Mouse (Mus musculus) layer of hippocampus, adult 6 months (tissue): ENCODE data around the gene Krtap29-1. TPM values are rescaled to one million over a fixed set of nuclear protein-coding genes. Genes with fewer than 3 reads are reported as not detected.

Experiments used
- long read RNA-seq, 2 experiments: library from polyadenylated mRNA; unstranded; transcript quantifications; one replicate each; pipeline ENCODE4 v2.0.0; 2019 to 2020
- polyA plus RNA-seq: library from polyadenylated mRNA; unstranded; fragments of <200 nt; fragmentation: Nextera tagmentation; gene quantifications from 2 replicates; pipeline ENCODE4 v1.2.3, GENCODE M21; 2021

The Krtap29-1 gene
- polyA plus RNA-seq: not detected in 2 replicates
- long read RNA-seq, experiment 1: 0 reads
- long read RNA-seq, experiment 2: 0 reads

DNA sequence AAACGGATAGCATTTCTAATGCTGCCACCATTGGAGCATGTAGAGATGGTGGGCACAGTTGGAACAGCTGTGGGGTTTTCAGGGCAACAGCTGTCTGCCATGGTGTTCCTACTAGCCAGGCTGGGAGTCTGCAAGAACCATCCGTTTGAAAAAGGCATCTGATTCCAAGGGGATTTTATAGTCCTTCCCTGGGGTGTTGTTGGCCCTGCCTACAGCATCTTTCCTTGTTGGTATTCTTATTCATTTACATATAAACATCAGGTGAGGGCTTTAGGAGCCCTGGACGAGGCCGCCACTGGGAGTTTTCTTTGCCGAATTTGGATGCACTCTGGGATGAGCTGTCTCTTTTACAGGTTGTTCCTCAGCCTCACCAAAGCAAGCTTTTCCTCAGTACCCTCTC lies at the start of gene Krtap29-1:
TSS of gene Krtap29-1 (minus strand) at position 101 of the 400 bp plus-strand sequence.

DNA sequence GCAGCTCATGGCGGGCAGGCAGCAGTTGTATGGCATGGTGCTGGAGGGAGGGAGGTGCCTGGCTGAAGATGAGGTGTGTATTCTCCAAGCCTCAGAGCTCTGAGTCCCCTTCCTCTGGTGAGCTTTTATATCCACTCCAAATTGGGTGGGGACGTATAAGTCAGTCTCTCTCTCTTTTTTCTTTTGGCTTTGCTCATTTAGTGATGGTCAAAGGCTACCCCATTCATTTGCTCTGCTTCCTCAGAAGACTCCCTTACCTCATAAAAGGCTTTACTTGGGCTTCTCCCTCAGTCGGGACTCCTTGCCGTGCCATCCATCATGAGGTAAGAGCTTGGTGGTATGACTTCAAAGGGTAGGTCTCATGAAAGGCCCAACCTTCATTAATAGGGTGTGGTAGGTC lies 37.3 kb upstream of the Krtap29-1 start, which contains the start of gene Krt33a:
TSS of gene Krt33a (minus strand) at position 101 of the 400 bp plus-strand sequence.

GRCm38 (mm10) chr11:99993620-99994383 lies 14.9 kb upstream of the Krtap29-1 start, which contains the start of gene Krtap17-1:
Krtap17-1 (minus strand) TSS chr11:99993994.

GRCm38 (mm10) chr11:99986180-99986647 lies 7.4 kb upstream of the Krtap29-1 start, which contains the start of gene Krtap16-1:
Krtap16-1 (minus strand) TSS chr11:99986597.

GRCm38 (mm10) chr11:99948175-99948574 lies 30.7 kb downstream of the Krtap29-1 start, which contains the start of gene Krtap9-5:
Krtap9-5 (plus strand) TSS chr11:99948475.

DNA sequence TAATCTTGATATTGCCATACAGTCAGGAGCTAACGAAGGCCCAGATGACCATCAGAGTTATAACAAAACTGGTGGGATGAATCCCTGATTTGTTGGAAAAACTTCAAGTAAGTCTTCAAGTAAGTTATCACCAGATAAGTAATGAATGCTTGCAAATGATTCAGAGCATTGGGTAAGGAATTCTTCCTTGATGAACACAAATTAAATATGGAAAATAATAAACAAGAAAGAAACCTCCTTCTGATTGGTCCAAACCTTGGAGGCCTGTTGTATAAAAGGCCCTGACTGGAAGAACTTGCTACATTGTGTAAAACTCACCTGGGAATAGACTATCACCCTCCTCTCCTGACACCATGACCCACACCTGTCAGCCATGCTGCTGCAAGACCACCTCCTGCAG lies 42.9 kb downstream of the Krtap29-1 start, which contains the start of gene Krtap31-2:
TSS of gene Krtap31-2 (plus strand) at position 301 of the 400 bp plus-strand sequence.

Other genes with a start within 250 kb of the Krtap29-1 start
- gene Gm14180, start 244.8 kb downstream of the Krtap29-1 start, polyA plus RNA-seq: not detected in 2 replicates
- not detected in 2 replicates for gene Gm11595, start 206.1 kb downstream of the Krtap29-1 start, polyA plus RNA-seq
- gene Krtap4-8, start 198.3 kb downstream of the Krtap29-1 start, polyA plus RNA-seq: not detected in 2 replicates
- gene Krtap4-9, start 193.9 kb downstream of the Krtap29-1 start, polyA plus RNA-seq: not detected in 2 replicates
- gene Gm11596, start 185.6 kb downstream of the Krtap29-1 start, polyA plus RNA-seq: not detected in 2 replicates
- not detected in 2 replicates for gene Gm11569, start 180.1 kb downstream of the Krtap29-1 start, polyA plus RNA-seq
- not detected in 2 replicates for gene Gm11554, start 174.6 kb downstream of the Krtap29-1 start, polyA plus RNA-seq
- not detected in 2 replicates for gene Krtap4-13, start 169.2 kb downstream of the Krtap29-1 start, polyA plus RNA-seq
- gene Gm11564, start 163.4 kb downstream of the Krtap29-1 start, polyA plus RNA-seq: not detected in 2 replicates
- gene 2300003K06Rik, start 141.0 kb downstream of the Krtap29-1 start, polyA plus RNA-seq: not detected in 2 replicates
- gene Krtap4-16, start 127.4 kb downstream of the Krtap29-1 start, polyA plus RNA-seq: not detected in 2 replicates
- not detected in 2 replicates for gene Gm11568, start 121.1 kb downstream of the Krtap29-1 start, polyA plus RNA-seq
- not detected in 2 replicates for gene Gm11559, start 114.6 kb downstream of the Krtap29-1 start, polyA plus RNA-seq
- gene Krtap9-1, start 105.7 kb downstream of the Krtap29-1 start, polyA plus RNA-seq: not detected in 2 replicates
- gene Gm11567, start 99.9 kb downstream of the Krtap29-1 start, polyA plus RNA-seq: not detected in 2 replicates
- not detected in 2 replicates for gene Krtap31-1, start 71.1 kb downstream of the Krtap29-1 start, polyA plus RNA-seq
- gene Gm11565, start 64.3 kb downstream of the Krtap29-1 start, polyA plus RNA-seq: not detected in 2 replicates
- gene Krtap31-2, start 42.8 kb downstream of the Krtap29-1 start, polyA plus RNA-seq: not detected in 2 replicates
- not detected in 2 replicates for gene Krtap9-5, start 30.6 kb downstream of the Krtap29-1 start, polyA plus RNA-seq
- not detected in 2 replicates for gene Krtap16-1, start 7.5 kb upstream of the Krtap29-1 start, polyA plus RNA-seq
- not detected in 2 replicates for gene Krtap17-1, start 14.9 kb upstream of the Krtap29-1 start, polyA plus RNA-seq
- gene Krt33a, start 37.2 kb upstream of the Krtap29-1 start, polyA plus RNA-seq: not detected in 2 replicates
- gene Krt33b, start 50.8 kb upstream of the Krtap29-1 start, polyA plus RNA-seq: not detected in 2 replicates
- gene Krt34, start 62.5 kb upstream of the Krtap29-1 start, polyA plus RNA-seq: not detected in 2 replicates
- not detected in 2 replicates for gene Krt31, start 71.5 kb upstream of the Krtap29-1 start, polyA plus RNA-seq
- gene Krt32, start 109.2 kb upstream of the Krtap29-1 start, polyA plus RNA-seq: not detected in 2 replicates
- not detected in 2 replicates for gene Krt35, start 117.2 kb upstream of the Krtap29-1 start, polyA plus RNA-seq
- not detected in 2 replicates for gene Krt36, start 126.6 kb upstream of the Krtap29-1 start, polyA plus RNA-seq
- gene Krt13, start 142.5 kb upstream of the Krtap29-1 start, polyA plus RNA-seq: not detected in 2 replicates
- 3.1 and 4.5 TPM in 2 replicates for gene Krt15, start 156.9 kb upstream of the Krtap29-1 start, polyA plus RNA-seq
- gene Krt19, start 169.6 kb upstream of the Krtap29-1 start, polyA plus RNA-seq: 0.36 TPM in 1 of 2 replicates, not detected in the other
- gene Krt9, start 214.2 kb upstream of the Krtap29-1 start, polyA plus RNA-seq: 0.33 and 0.45 TPM in 2 replicates
- gene Krt14, start 228.5 kb upstream of the Krtap29-1 start, polyA plus RNA-seq: 0.13 TPM in 1 of 2 replicates, not detected in the other